Mouse (Mus musculus): ENCODE measurements around the gene Id1. TPM values are rescaled to one million over a fixed set of nuclear protein-coding genes. Genes with fewer than 3 reads are reported as not detected.

The Id1 gene
- polyA plus RNA-seq, 1 experiment from 2014 or later = 68.4 TPM

GRCm38 (mm10) chr2:152737306-152738221 lies 1.5 kb downstream of the Id1 start:
- 19% methylated on average over 10 of the region's 10 CpGs for WGBS

DNA sequence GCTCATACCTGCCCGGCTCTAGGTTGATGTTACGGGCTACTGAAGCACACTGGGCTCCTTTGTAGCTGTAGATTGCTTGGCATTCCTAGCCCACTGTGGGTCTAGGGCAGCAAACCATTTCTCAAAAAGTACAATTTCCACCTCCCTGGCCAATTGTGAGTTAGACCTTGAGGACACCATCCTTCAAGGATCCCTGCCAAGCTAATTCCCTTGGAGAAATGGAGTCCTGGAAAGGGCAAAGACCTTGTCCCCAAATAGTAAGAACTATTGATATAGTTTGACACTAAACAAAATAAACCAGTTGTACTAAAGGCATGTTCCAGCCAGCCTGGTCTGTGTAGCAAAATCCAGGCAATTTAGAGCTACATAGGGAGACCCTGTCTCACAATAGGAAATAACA lies 2.3 kb downstream of the Id1 start:
- no peak for ATAC-seq
- Histone ChIP-seq H3K27ac (ENCODE audit: low read depth, low read length) (peak overlapping the region; percentile 67), H3K4me2 (ENCODE audit: low read length) (peak overlapping the region; percentile 91), H3K4me3 (ENCODE audit: low read length) (peak overlapping the region; percentile 47), H3K9me3 (ENCODE audit: control insufficient read depth, low read length) (no peaks in the 10 kb centered on the region), H3K4me1 (ENCODE audit: control insufficient read depth, insufficient read depth, low read depth, low read length) (peaks cover 30% of the 10 kb centered on the region), H3K36me3 (ENCODE audit: control insufficient read depth, insufficient read depth, low read length) (no peaks in the 10 kb centered on the region), H3K9ac (ENCODE audit: low read depth, low read length) (peak overlapping the region; percentile 56), H3K27me3 (replicated peaks; ENCODE audit: control insufficient read depth, insufficient read depth, low read length) (no peaks in the 10 kb centered on the region; the same call in 1 of the 2 replicates)
- 34% methylated on average over 2 of the region's 2 CpGs for WGBS

More at GRCm38 (mm10) chr2:152737306-152738221, 1.5 kb downstream of the Id1 start:
- Histone ChIP-seq H3K27ac (ENCODE audit: low read depth, low read length) (peak overlapping the region; percentile 67), H3K4me2 (ENCODE audit: low read length) (peak overlapping the region; percentile 91), H3K4me3 (ENCODE audit: low read length) (peak overlapping the region; percentile 47), H3K36me3 (ENCODE audit: control insufficient read depth, insufficient read depth, low read length) (no peaks in the 10 kb centered on the region), H3K9me3 (ENCODE audit: control insufficient read depth, low read length) (no peaks in the 10 kb centered on the region), H3K4me1 (ENCODE audit: control insufficient read depth, insufficient read depth, low read depth, low read length) (peaks cover 30% of the 10 kb centered on the region), H3K9ac (ENCODE audit: low read depth, low read length) (peak overlapping the region; percentile 56), H3K27me3 (replicated peaks; ENCODE audit: control insufficient read depth, insufficient read depth, low read length) (no peaks in the 10 kb centered on the region; the same call in 1 of the 2 replicates)
- no peak for ATAC-seq

DNA sequence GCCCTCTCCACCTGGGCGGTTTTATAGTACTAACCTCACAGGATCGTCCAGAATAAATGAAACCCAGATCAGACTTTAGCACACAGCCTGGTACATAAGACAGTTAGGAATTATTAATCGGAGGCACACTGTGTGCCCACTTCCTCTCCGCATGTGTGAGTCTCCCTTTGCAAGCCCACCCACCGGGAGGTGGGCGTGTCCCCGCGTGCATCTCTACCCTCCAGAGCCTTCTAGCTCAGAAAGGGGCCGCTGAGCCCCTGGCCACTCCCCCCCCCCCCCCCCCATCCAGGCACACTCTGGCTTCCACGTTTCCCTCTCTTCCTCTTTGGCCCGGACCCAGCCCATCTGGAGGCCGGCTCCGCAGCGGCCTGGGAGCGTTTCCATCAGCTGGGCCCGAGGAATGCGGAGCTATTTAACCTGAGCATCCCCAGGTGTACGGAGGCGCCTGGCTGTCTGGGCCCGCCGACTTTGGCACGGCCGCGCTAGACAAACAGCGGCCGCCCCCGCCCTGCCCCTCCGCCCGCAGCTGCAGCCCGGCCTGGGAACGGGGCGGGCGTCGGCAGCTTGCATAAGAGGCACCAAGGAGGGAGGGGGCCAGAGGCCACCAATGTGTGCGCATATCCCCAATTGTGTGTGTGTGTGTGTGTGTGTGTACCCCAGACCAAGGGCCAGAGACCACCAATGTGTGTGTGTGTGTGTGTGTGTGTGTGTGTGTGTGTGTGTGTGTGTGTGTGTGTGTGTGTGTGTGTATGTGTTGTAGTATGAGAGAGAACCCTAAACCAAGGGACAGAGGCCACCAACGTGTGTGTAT lies 3.2 kb downstream of the Id1 start:
- Histone ChIP-seq H3K9me3 (ENCODE audit: control insufficient read depth, low read length) (no peaks in the 10 kb centered on the region), H3K4me1 (ENCODE audit: control insufficient read depth, insufficient read depth, low read depth, low read length) (peaks cover 28% of the 10 kb centered on the region), H3K27ac (ENCODE audit: low read depth, low read length) (peak overlapping the region; percentile 71; the same call in 1 of the 2 replicates), H3K9ac (ENCODE audit: low read depth, low read length) (peak overlapping the region; percentile 72), H3K36me3 (ENCODE audit: control insufficient read depth, insufficient read depth, low read length) (no peaks in the 10 kb centered on the region), H3K27me3 (replicated peaks; ENCODE audit: control insufficient read depth, insufficient read depth, low read length) (no peaks in the 10 kb centered on the region; the same call in 1 of the 2 replicates), H3K4me2 (ENCODE audit: low read length) (peak overlapping the region; percentile 91), H3K4me3 (ENCODE audit: low read length) (peak overlapping the region; percentile 47)
- 2% methylated on average over 32 of the region's 36 CpGs for WGBS
- ATAC-seq = peak; percentile 40

- 24% methylated on average over 3 of the region's 3 CpGs for WGBS
- Histone ChIP-seq H3K4me3 (ENCODE audit: low read length) (no peak overlapping the region), H3K36me3 (ENCODE audit: control insufficient read depth, insufficient read depth, low read length) (no peaks in the 10 kb centered on the region), H3K27me3 (replicated peaks; ENCODE audit: control insufficient read depth, insufficient read depth, low read length) (no peaks in the 10 kb centered on the region; the same call in 1 of the 2 replicates), H3K27ac (ENCODE audit: low read depth, low read length) (0 out of 2 replicates have a peak overlapping the region, but pooled peaks have one; percentile 9), H3K9me3 (ENCODE audit: control insufficient read depth, low read length) (no peaks in the 10 kb centered on the region), H3K4me1 (ENCODE audit: control insufficient read depth, insufficient read depth, low read depth, low read length) (peaks cover 22% of the 10 kb centered on the region), H3K4me2 (ENCODE audit: low read length) (peak overlapping the region; percentile 91), H3K9ac (ENCODE audit: low read depth, low read length) (no peak overlapping the region)
- ATAC-seq = no peak
Observed at GRCm38 (mm10) chr2:152739842-152740260, 3.8 kb downstream of the Id1 start.

GRCm38 (mm10) chr2:152740490-152740889 lies 4.4 kb downstream of the Id1 start:
- ATAC-seq = no peak
- Histone ChIP-seq H3K27ac (ENCODE audit: low read depth, low read length) (no peak overlapping the region), H3K27me3 (replicated peaks; ENCODE audit: control insufficient read depth, insufficient read depth, low read length) (no peaks in the 10 kb centered on the region; the same call in 1 of the 2 replicates), H3K4me3 (ENCODE audit: low read length) (no peak overlapping the region), H3K4me1 (ENCODE audit: control insufficient read depth, insufficient read depth, low read depth, low read length) (peaks cover 17% of the 10 kb centered on the region), H3K9me3 (ENCODE audit: control insufficient read depth, low read length) (no peaks in the 10 kb centered on the region), H3K36me3 (ENCODE audit: control insufficient read depth, insufficient read depth, low read length) (no peaks in the 10 kb centered on the region), H3K9ac (ENCODE audit: low read depth, low read length) (no peak overlapping the region), H3K4me2 (ENCODE audit: low read length) (no peak overlapping the region)
- WGBS = 72% methylated on average over 5 of the region's 5 CpGs

GRCm38 (mm10) chr2:152741153-152742041 lies 5.3 kb downstream of the Id1 start:
- WGBS = 45% methylated on average over 14 of the region's 14 CpGs
- Histone ChIP-seq H3K9me3 (ENCODE audit: control insufficient read depth, low read length) (no peaks in the 10 kb centered on the region), H3K27me3 (replicated peaks; ENCODE audit: control insufficient read depth, insufficient read depth, low read length) (no peaks in the 10 kb centered on the region; the same call in 1 of the 2 replicates), H3K4me3 (ENCODE audit: low read length) (no peak overlapping the region), H3K27ac (ENCODE audit: low read depth, low read length) (peak overlapping the region; percentile 57), H3K4me1 (ENCODE audit: control insufficient read depth, insufficient read depth, low read depth, low read length) (peaks cover 16% of the 10 kb centered on the region), H3K4me2 (ENCODE audit: low read length) (peak overlapping the region; percentile 35), H3K36me3 (ENCODE audit: control insufficient read depth, insufficient read depth, low read length) (no peaks in the 10 kb centered on the region), H3K9ac (ENCODE audit: low read depth, low read length) (0 out of 2 replicates have a peak overlapping the region, but pooled peaks have one; percentile 5)
- ATAC-seq = 0 out of 2 replicates have a peak, but pooled peaks have one; percentile 15

DNA sequence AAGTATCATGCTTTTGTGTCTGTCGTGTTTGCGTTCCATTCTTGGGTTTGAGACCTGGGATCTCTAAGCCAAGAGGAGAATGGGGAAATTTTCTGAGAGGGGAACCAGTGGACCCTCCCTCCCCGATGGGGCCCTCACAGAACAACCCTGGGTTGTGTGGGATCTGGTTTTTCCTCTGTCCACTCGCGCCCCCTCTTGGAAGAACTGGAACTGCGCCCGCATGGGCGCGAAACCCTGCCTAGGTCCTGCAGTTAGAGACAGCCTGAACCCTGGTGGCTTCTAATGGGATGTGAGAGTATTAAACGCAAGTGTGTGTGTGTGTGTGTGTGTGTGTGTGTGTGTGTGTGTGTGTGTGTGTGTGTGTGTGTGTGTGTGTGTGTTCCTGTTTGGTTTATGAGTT lies 6.4 kb downstream of the Id1 start:
- no peaks in the 10 kb centered on the region for H3K9me3 ChIP-seq (ENCODE audit: control insufficient read depth, low read length)
- ATAC-seq = 0 out of 2 replicates have a peak, but pooled peaks have one; percentile 49
- no peaks in the 10 kb centered on the region; the same call in 1 of the 2 replicates for H3K27me3 ChIP-seq (replicated peaks; ENCODE audit: control insufficient read depth, insufficient read depth, low read length)
- no peak overlapping the region for H3K27ac ChIP-seq (ENCODE audit: low read depth, low read length)
- WGBS = 24% methylated on average over 10 of the region's 10 CpGs
- peaks cover 10% of the 10 kb centered on the region for H3K4me1 ChIP-seq (ENCODE audit: control insufficient read depth, insufficient read depth, low read depth, low read length)
- no peak overlapping the region for H3K4me3 ChIP-seq (ENCODE audit: low read length)
- H3K36me3 ChIP-seq (ENCODE audit: control insufficient read depth, insufficient read depth, low read length) = no peaks in the 10 kb centered on the region
- H3K9ac ChIP-seq (ENCODE audit: low read depth, low read length) = no peak overlapping the region
- no peak overlapping the region for H3K4me2 ChIP-seq (ENCODE audit: low read length)

Data from hindbrain, embryonic 16.5 days (tissue).